Mouse (Mus musculus) olfactory bulb, adult 2 months (tissue): ENCODE data around the gene Inpp5b. TPM values are rescaled to one million over a fixed set of nuclear protein-coding genes. Genes with fewer than 3 reads are reported as not detected.
A peak's percentile ranks its signal among the peaks of the same experiment; 100 is the strongest.

Experiments
- H3K27ac ChIP-seq: fragments of 200-500 bp; 2 replicates; pipeline ENCODE4 v1.5.1; 2012; ENCODE audit warnings: low read depth, low read length; ENCODE audit not compliant: insufficient read depth
- H3K4me1 ChIP-seq: fragments of 200-500 bp; 2 replicates; pipeline ENCODE4 v1.6.1; 2012; ENCODE audit warnings: low read length; ENCODE audit not compliant: control insufficient read depth, insufficient read depth
- H3K4me3 ChIP-seq: fragments of 200-500 bp; 2 replicates; pipeline ENCODE4 v1.5.1; 2012; ENCODE audit warnings: mild to moderate bottlenecking, low read depth, low read length, moderate library complexity; ENCODE audit not compliant: insufficient read depth
- CTCF ChIP-seq: fragments of 200-500 bp; IDR thresholded peaks from 2 replicates; pipeline ENCODE4 v1.5.1; 2012; ENCODE audit warnings: low read depth, mild to moderate bottlenecking, low read length, moderate library complexity; ENCODE audit not compliant: insufficient read depth
- POLR2A ChIP-seq: fragments of 200-500 bp; IDR thresholded peaks from 2 replicates; pipeline ENCODE4 v1.6.1; 2012; ENCODE audit warnings: mild to moderate bottlenecking, low read depth, low read length, moderate library complexity; ENCODE audit not compliant: insufficient read depth
- WGBS: fragments of 180-500 bp; shearing (Covaris S2); methylation state at CpG from one replicate; pipeline ENCODE4 v1.1.7; 2018; 5-methylcytosine and 5-hydroxymethylcytosine counted together
- polyA plus RNA-seq: library from polyadenylated mRNA; stranded (reverse); fragments of >200 nt; gene quantifications from 2 replicates; pipeline ENCODE4 v1.2.4, GENCODE M21; 2012; ENCODE audit warnings: low replicate concordance; ENCODE audit not compliant: missing spikeins, insufficient read depth, insufficient read length

Inpp5b gene
- polyA plus RNA-seq, 1 experiment = not detected

- H3K4me3 ChIP-seq = no peak overlapping the region
- 94% methylated on average over 2 of the region's 2 CpGs for WGBS
- peaks cover 6% of the 10 kb centered on the region for H3K4me1 ChIP-seq
- no peak for TF ChIP-seq POLR2A
- TF ChIP-seq CTCF = no peak
- no peak overlapping the region for H3K27ac ChIP-seq
These were observed 55.3 kb downstream of the Inpp5b start for GRCm38 (mm10) chr4:124796913-124797312.

DNA sequence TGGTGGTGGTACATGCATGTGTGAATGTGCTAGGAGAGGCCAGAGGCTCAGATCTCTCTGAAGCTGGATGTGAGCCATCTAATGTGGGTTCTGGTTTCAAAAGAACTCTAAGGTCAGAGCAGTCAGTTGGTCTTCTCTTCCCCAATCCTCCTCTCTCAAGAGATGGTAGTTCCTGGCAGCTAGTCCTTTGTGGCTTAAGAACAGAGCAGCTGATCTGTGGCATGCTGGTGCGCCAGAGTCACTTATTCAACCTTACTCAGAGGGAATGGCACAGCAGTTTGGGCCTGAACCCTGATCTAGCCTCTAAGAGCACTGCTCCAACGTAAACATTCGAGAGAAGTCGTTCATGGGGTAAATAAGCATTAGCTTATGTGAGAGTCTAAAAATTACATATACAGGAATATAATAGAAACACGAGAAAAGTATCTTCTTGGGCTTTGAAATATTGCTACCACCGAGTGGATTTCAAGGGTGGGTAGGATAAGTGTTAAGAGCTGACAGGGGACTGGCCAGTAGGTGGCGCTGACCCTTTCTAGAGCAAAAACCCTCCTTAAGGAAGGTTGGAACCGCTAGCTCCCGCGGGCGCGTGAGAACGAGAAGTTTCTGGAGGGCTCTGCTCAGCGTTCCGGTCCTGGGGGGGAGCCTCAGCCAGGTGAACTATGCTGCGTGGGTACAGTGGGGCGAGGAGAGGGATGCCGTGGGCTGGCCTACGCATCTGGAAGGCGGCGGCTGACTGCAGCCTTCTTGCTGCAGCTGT, 60.1 kb downstream of the Inpp5b start, which contains the start of gene Mtf1:
Gene Mtf1, plus strand, starts transcription at position 553 of the 757 bp plus-strand sequence.
- TF ChIP-seq POLR2A = no peak
- peak; percentile 92 for TF ChIP-seq CTCF
- Histone ChIP-seq H3K4me1 (peaks cover 11% of the 10 kb centered on the region), H3K27ac (peak within 1 kb of the TSS; percentile 97), H3K4me3 (peak within 1 kb of the TSS; percentile 99)
- WGBS = 2% methylated on average over 21 of the region's 21 CpGs

DNA sequence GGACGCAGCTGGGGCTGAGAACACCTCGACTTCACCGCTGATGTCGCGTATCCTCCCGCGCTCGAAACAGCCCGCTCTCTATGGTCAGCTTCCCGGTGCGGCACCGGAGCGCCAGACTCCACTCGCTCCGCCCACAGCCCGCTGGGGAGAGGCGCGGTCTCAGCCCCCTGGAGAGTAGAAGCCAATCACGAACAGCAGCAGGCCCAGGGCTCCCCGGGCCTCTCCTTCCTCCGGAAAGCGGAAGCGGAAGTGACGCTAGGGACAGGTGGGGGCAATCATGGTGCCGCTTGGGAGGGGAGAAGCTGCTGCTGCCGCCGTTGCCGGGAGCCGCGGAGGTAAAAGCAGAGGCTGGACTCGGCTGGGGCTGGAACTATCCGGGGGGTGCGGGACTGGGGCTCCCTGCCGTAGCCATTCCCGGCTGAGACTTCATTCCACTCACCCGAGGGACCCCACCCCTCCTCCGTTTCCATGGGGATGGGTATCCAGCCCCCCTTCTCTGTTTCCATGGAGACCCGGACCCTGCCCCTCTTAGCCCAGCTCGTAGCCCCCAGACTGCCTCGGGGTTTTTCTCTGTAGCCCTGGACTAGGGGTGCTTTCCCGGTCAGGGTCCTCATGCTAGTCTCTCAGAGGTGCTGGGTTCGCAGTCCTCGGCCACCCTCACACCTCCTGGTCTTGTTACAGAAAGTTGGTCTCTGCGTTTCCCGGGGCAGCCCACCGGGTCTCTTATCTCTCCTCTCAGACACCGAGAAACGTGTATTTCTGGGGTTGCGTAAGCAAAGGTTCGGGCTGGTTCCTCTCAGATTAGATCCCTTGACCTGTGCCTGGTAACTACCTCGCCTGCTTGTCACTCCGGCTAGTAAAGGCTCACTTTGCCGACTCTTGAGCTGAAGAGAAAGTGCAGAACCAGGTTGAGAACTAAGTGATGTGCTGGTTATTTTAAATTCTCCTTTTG, 60.9 kb downstream of the Inpp5b start:
- peak overlapping the region; percentile 97 for H3K27ac ChIP-seq
- TF ChIP-seq CTCF (no peak; the same call in 1 of the 2 replicates), POLR2A (peak; percentile 73)
- peak overlapping the region; percentile 99 for H3K4me3 ChIP-seq
- H3K4me1 ChIP-seq = peaks cover 14% of the 10 kb centered on the region
- 1% methylated on average over 53 of the region's 53 CpGs for whole genome bisulfite sequencing

- no peak overlapping the region; the same call in 1 of the 2 replicates for H3K4me3 ChIP-seq
- TF ChIP-seq CTCF (no peak), POLR2A (no peak)
- 72% methylated on average over 6 of the region's 6 CpGs for WGBS
These were observed 61.8 kb downstream of the Inpp5b start for GRCm38 (mm10) chr4:124803406-124803805.

DNA sequence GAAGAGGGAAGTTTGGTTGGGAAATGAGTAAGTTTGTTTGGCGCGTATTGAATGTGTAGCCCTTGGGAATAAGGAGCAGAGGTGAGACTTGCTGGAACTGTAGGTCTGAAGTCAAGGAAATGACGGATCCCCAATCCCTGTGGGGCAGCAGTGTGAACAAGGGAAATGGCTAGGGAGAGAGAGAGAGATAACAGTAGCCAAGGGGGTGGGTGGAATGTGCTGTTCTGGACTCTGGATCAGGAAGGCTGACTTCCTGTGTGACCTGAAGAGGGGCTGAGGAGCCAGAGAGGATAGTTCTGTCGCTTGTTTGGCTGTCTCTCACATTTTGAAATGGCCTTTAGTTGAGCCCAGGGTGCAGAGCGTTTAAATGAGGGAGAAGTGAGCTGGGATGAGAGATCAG, 66.9 kb downstream of the Inpp5b start:
- no peak for TF ChIP-seq POLR2A
- no peak for TF ChIP-seq CTCF
- H3K27ac ChIP-seq = no peak overlapping the region
- H3K4me3 ChIP-seq = no peak overlapping the region
- 83% methylated on average over 5 of the region's 5 CpGs for whole genome bisulfite sequencing
- peaks cover 15% of the 10 kb centered on the region for H3K4me1 ChIP-seq

More at GRCm38 (mm10) chr4:124803406-124803805, 61.8 kb downstream of the Inpp5b start:
- Histone ChIP-seq H3K4me1 (peaks cover 8% of the 10 kb centered on the region), H3K27ac (no peak overlapping the region)

GRCm38 (mm10) chr4:124809136-124809883, 67.7 kb downstream of the Inpp5b start:
- TF ChIP-seq POLR2A (no peak), CTCF (no peak)
- WGBS = 83% methylated on average over 9 of the region's 9 CpGs
- Histone ChIP-seq H3K27ac (no peak overlapping the region), H3K4me1 (peaks cover 13% of the 10 kb centered on the region), H3K4me3 (no peak overlapping the region)

GRCm38 (mm10) chr4:124810056-124810455, 68.4 kb downstream of the Inpp5b start:
- Histone ChIP-seq H3K27ac (no peak overlapping the region), H3K4me1 (peaks cover 13% of the 10 kb centered on the region), H3K4me3 (no peak overlapping the region)
- TF ChIP-seq POLR2A (no peak), CTCF (no peak)
- WGBS = 79% methylated on average over 7 of the region's 7 CpGs

- Histone ChIP-seq H3K4me3 (no peak overlapping the region), H3K4me1 (peaks cover 15% of the 10 kb centered on the region), H3K27ac (no peak overlapping the region)
- 33% methylated on average over 9 of the region's 9 CpGs for WGBS
- TF ChIP-seq CTCF = no peak
- TF ChIP-seq POLR2A = no peak
These were observed 69.8 kb downstream of the Inpp5b start for GRCm38 (mm10) chr4:124811347-124811975.
